Mouse (Mus musculus) heart, embryonic 13.5 days (tissue): ENCODE measurements at regions not wholly inside any gene's neighbourhood (a gene's known extent, or its start where the extent isn't known, plus 50 kb on each side); places are given as distances from the start of the nearest gene placed in this dataset.

Experiments
- ATAC-seq: fragments of 200-750 bp; cut with Nextera tagmentation; 2 replicates; pipeline ENCODE4 v1.8.0; 2017; ENCODE audit warnings: moderate TSS enrichment; ENCODE audit not compliant: insufficient number of reproducible peaks, low FRiP score, low TSS enrichment; ENCODE audit errors: extremely low read depth
- H3K27ac ChIP-seq: fragments of 300-500 bp; sonication (generic); replicated peaks from 2 replicates; pipeline ENCODE4 v1.5.1; 2015; ENCODE audit warnings: moderate library complexity, mild to moderate bottlenecking, inconsistent platforms
- H3K27me3 ChIP-seq: fragments of 300-500 bp; sonication (generic); replicated peaks from 2 replicates; pipeline ENCODE4 v1.6.1; 2015; ENCODE audit warnings: mild to moderate bottlenecking, inconsistent platforms
- H3K36me3 ChIP-seq: fragments of 300-500 bp; sonication (generic); 2 replicates; pipeline ENCODE4 v1.6.1; 2015; ENCODE audit warnings: mild to moderate bottlenecking, inconsistent platforms
- H3K4me1 ChIP-seq: fragments of 300-500 bp; sonication (generic); 2 replicates; pipeline ENCODE4 v1.6.1; 2015; ENCODE audit warnings: inconsistent platforms
- H3K4me2 ChIP-seq: fragments of 300-500 bp; sonication (generic); 2 replicates; pipeline ENCODE4 v1.6.1; 2015; ENCODE audit warnings: inconsistent platforms, mild to moderate bottlenecking, moderate library complexity
- H3K4me3 ChIP-seq: fragments of 300-500 bp; sonication (generic); 2 replicates; pipeline ENCODE4 v1.5.1; 2015; ENCODE audit warnings: moderate library complexity, mild to moderate bottlenecking, inconsistent platforms
- H3K9ac ChIP-seq: fragments of 300-500 bp; sonication (generic); 2 replicates; pipeline ENCODE4 v1.6.1; 2015; ENCODE audit warnings: inconsistent platforms, mild to moderate bottlenecking, moderate library complexity
- H3K9me3 ChIP-seq: fragments of 300-500 bp; sonication (generic); 2 replicates; pipeline ENCODE4 v1.6.1; 2016; ENCODE audit warnings: inconsistent platforms
- WGBS: fragments of 180-500 bp; shearing (Covaris S2); methylation state at CpG from one replicate; pipeline ENCODE4 v1.1.7; 2015; ENCODE audit warnings: mixed read lengths; 5-methylcytosine and 5-hydroxymethylcytosine counted together

DNA sequence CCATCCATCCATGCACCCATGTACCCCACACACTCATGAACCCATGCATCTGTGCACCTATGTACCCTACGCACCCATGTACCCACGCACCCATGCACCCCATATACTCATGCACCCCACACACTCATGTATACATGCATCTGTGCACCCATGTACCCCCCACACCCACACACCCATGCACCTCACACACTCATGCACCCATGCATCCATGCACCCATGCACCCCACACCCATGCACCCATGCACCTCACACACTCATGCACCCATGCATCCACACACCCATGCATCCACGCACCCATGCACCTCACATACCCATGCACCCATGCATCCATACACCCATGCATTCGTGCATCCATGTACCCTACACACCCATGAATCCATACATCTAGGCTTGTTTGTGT lies 63.6 kb downstream of the 4930564D02Rik start:
- WGBS: 89% methylated on average over 4 of the region's 4 CpGs

DNA sequence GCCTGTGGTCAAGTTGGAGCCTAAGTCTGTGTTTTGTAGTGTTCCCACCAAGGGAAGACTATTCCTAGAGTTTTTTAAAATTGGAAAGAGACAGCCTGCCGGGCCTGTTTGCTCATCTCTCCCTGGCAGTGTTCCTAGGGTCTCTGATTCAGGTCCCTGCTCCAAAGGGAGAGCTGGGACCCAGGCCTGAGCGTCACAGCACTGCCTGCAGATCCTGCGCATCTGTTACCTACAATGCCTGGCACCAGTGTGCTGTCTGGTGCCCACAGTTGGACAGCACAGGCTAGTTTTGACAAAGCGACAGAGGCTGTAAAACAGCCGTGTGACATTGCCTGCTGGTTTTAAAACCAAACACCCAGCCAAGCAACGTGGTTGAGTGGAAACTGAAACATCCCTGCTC lies 64.4 kb downstream of the 4930564D02Rik start:
- no peaks in the 10 kb centered on the region for H3K36me3 ChIP-seq
- WGBS: 81% methylated on average over 6 of the region's 6 CpGs
- no peak overlapping the region for H3K4me3 ChIP-seq
- no peak overlapping the region for H3K4me2 ChIP-seq
- H3K9me3 ChIP-seq: 0 out of 2 replicates have a peak, but pooled peaks cover 3% of the 10 kb centered on the region
- H3K27me3 ChIP-seq: no peaks in the 10 kb centered on the region
- H3K27ac ChIP-seq: no peak overlapping the region
- H3K4me1 ChIP-seq: 0 out of 2 replicates have a peak, but pooled peaks cover 4% of the 10 kb centered on the region
- H3K9ac ChIP-seq: no peak overlapping the region
- ATAC-seq: no peak

More for the DNA sequence above, 63.6 kb downstream of the 4930564D02Rik start:
- 0 out of 2 replicates have a peak, but pooled peaks cover 3% of the 10 kb centered on the region for H3K9me3 ChIP-seq
- no peak overlapping the region for H3K4me3 ChIP-seq
- ATAC-seq: no peak
- no peaks in the 10 kb centered on the region for H3K27me3 ChIP-seq
- no peak overlapping the region for H3K4me2 ChIP-seq
- H3K4me1 ChIP-seq: 0 out of 2 replicates have a peak, but pooled peaks cover 4% of the 10 kb centered on the region
- no peak overlapping the region for H3K27ac ChIP-seq
- H3K9ac ChIP-seq: no peak overlapping the region
- H3K36me3 ChIP-seq: no peaks in the 10 kb centered on the region

DNA sequence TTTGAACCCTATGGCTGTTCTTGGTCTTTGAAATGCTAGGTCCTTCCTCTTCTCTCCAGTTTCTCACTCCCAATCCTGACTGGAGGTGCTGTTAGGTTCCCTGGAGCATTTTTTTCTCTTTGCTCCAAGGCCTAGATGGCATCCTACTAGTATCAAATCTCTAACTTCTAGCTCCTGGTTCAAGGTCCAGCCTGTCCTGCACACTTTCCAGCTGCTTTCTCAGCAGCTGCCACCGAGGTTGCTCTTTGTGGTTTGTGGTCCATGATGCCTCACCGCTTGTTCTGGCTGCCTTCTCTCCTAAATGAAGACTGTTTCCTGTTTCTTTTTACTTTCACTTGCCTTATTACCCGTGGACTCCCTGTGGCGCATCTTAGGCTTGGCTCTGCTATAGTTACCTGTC lies 66.4 kb downstream of the 4930564D02Rik start:
- 65% methylated on average over 4 of the region's 4 CpGs for WGBS
- Histone ChIP-seq H3K4me3 (no peak overlapping the region), H3K4me1 (0 out of 2 replicates have a peak, but pooled peaks cover under 1% of the 10 kb centered on the region), H3K4me2 (no peak overlapping the region), H3K36me3 (no peaks in the 10 kb centered on the region), H3K27me3 (no peaks in the 10 kb centered on the region), H3K27ac (no peak overlapping the region), H3K9ac (no peak overlapping the region), H3K9me3 (0 out of 2 replicates have a peak, but pooled peaks cover 3% of the 10 kb centered on the region)
- no peak for ATAC-seq

DNA sequence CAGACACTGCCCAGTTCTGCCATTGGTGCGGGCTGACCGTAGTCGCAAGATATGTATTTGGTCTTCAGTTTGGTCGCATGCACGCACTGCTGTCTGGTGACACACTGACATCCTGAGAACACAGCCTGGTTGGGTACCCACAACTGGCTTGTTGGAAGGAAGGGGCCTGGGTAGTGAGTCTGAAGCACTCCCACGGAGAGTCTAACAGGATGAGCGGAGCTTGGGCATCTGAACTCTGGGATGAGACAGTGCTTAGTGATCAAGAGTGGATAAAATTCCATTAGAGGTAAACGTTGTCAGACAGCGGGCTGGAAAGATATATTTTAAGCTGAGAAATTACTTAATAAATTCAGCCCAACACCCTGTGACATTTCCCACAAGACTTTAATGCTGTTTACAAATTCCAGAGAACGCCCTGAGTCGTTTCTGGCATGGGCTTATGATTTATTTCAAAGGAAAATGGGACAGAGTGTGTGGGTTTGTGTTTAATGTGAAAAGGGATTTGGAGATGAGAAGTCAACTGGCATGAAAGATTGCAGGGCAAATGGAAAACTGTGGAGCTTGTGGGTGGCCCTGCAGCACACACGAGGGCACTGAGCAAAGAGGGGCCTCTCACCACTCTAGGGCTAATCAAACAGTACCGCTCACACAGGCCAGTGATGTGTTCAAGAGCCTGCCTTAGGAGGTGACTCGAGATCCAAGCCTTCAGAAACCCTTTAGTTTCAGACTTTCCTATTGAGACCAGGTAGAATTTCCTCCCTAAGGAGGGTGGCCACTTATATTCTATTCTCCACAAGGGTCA lies 74.7 kb downstream of the 4930564D02Rik start:
- no peak overlapping the region for H3K9ac ChIP-seq
- no peaks in the 10 kb centered on the region for H3K4me1 ChIP-seq
- H3K4me2 ChIP-seq: no peak overlapping the region
- no peak for ATAC-seq
- no peaks in the 10 kb centered on the region for H3K27me3 ChIP-seq
- H3K27ac ChIP-seq: no peak overlapping the region
- H3K9me3 ChIP-seq: no peaks in the 10 kb centered on the region
- H3K36me3 ChIP-seq: no peaks in the 10 kb centered on the region
- no peak overlapping the region for H3K4me3 ChIP-seq
- WGBS: 72% methylated on average over 14 of the region's 14 CpGs

DNA sequence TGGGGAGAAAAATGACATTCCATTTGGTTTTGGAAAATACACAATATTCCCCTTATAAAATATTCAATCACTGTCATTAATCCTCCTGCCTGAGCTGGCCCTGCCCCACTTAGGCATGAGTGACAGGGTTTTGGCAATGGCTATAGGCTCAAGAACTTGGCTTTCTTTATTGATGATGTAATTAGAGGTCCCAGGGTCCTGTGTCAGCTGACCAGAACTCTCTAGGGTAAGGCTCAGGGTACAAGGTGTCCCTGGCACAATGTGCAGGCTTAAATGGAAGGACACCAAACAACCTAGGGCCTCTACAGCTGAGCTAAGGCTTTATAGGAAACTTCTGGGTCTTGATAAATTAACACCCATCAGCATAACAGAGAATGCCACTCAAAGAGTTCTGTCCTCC lies 76.0 kb downstream of the 4930564D02Rik start:
- Histone ChIP-seq H3K27me3 (no peaks in the 10 kb centered on the region), H3K9ac (no peak overlapping the region), H3K4me1 (no peaks in the 10 kb centered on the region), H3K4me3 (no peak overlapping the region), H3K4me2 (no peak overlapping the region), H3K9me3 (no peaks in the 10 kb centered on the region), H3K36me3 (no peaks in the 10 kb centered on the region), H3K27ac (no peak overlapping the region)
- ATAC-seq: no peak

DNA sequence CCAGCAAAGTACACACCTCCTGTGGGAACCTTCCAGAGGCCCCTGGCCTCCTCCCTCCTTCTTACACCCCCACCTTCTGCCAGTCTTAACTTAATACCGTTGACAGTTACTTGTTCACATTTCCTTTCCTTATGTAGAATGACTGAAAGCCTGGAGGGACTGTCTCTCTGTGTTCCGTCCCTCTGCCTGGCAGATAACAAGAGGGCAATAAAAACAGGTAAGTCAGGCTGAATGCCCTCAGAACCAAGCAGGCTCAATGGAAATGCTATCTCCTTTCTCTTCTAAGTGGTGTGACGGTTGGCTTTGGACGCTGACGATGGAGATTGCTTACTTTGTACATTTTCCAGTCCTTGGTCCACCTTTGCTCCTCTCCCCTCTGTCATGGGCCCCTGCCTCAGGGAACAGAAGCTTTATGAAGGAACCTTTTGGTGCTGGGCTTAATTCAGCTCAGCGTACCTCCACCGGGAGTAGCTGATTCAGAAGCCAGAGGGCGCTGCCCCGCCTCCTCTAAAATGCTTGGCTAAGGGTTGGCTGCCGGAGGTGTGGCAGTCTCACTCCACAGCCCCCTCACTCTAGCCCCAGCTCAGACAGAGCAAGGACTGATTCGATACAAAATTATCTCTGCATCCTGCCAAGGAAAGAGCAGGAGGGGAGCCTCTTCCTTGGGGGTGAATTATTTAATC lies 85.0 kb downstream of the 4930564D02Rik start:
- ATAC-seq: peak; percentile 46; the same call in 1 of the 2 replicates

DNA sequence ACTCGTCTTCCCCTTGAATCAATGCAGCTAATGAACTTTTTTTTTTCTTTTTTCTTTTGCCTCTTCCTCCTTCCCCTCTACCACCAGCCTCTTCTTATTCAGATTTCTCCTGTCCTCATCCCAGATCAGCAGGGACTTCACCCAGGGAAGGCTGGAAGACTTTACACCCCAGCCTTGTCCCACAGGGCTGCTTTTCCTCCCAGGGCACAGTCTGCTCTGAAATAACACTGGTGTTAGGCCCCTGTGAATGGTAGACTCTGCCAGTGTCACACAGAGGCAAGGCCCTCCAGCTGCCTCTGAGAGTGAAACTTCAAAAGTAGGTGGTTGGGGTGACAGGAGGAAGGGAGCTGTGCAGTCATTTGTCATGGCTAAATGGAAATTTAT lies 85.5 kb downstream of the 4930564D02Rik start:
- 0 out of 2 replicates have a peak overlapping the region, but pooled peaks have one; percentile 33 for H3K4me2 ChIP-seq
- H3K36me3 ChIP-seq: no peaks in the 10 kb centered on the region
- H3K27me3 ChIP-seq: no peaks in the 10 kb centered on the region; the same call in 1 of the 2 replicates
- peaks cover 18% of the 10 kb centered on the region for H3K4me1 ChIP-seq
- ATAC-seq: no peak
- no peaks in the 10 kb centered on the region for H3K9me3 ChIP-seq
- H3K9ac ChIP-seq: no peak overlapping the region
- 22% methylated on average over 1 of the region's 1 CpGs for WGBS
- no peak overlapping the region for H3K4me3 ChIP-seq
- peak overlapping the region; percentile 53 for H3K27ac ChIP-seq

More for the DNA sequence above, 85.0 kb downstream of the 4930564D02Rik start:
- no peaks in the 10 kb centered on the region for H3K36me3 ChIP-seq
- H3K4me2 ChIP-seq: 0 out of 2 replicates have a peak overlapping the region, but pooled peaks have one; percentile 33
- H3K9me3 ChIP-seq: no peaks in the 10 kb centered on the region
- H3K27ac ChIP-seq: peak overlapping the region; percentile 53
- no peak overlapping the region for H3K4me3 ChIP-seq
- H3K27me3 ChIP-seq: no peaks in the 10 kb centered on the region; the same call in 1 of the 2 replicates
- WGBS: 9% methylated on average over 11 of the region's 11 CpGs
- H3K4me1 ChIP-seq: peaks cover 18% of the 10 kb centered on the region
- no peak overlapping the region for H3K9ac ChIP-seq

DNA sequence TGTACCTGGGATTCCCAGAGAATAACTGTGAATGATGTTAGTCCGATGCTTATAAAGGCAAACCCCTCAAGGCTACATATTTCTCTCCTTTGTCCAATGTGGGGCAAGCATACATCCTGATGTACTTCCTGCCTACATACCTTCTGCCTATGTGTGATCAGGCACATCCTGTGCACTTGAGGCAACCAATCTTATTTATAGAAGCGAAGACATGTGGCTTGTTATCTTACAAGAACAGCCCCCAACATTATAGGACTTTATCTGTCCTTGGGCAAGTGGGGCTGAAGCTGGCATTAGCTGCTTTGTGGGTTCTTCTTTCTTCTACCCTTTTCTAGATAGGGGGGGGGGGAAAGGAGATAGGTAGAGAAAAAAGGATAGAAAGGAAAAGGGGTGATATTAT lies 91.7 kb downstream of the 4930564D02Rik start:
- H3K4me3 ChIP-seq: no peak overlapping the region
- no peak overlapping the region for H3K9ac ChIP-seq
- H3K9me3 ChIP-seq: no peaks in the 10 kb centered on the region
- H3K4me2 ChIP-seq: no peak overlapping the region
- no peak for ATAC-seq
- H3K36me3 ChIP-seq: no peaks in the 10 kb centered on the region
- H3K27ac ChIP-seq: no peak overlapping the region
- peaks cover 4% of the 10 kb centered on the region for H3K4me1 ChIP-seq
- WGBS: 58% methylated on average over 2 of the region's 2 CpGs
- H3K27me3 ChIP-seq: no peaks in the 10 kb centered on the region

DNA sequence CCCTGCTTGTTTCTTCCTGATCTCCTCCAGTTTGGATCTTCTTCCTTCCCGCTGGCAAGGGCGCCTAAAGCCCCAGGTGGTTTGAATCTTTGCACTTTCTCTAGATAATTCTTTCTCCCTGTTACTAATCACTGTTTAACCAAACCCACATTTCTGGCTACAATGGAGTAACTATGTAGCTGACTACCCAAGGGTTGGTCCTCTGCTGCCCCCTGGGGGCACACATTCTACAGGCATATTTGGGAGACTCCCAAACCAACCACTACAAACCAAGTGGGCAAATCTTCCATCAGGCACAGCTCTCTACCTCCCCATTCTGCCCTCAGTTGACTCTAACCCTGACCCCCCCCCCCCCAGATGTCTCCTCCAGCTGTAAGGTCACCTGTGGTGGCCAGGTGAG lies 98.7 kb downstream of the 4930564D02Rik start:
- H3K4me2 ChIP-seq: no peak overlapping the region
- no peak overlapping the region for H3K9ac ChIP-seq
- WGBS: 46% methylated on average over 2 of the region's 2 CpGs
- ATAC-seq: no peak
- H3K9me3 ChIP-seq: no peaks in the 10 kb centered on the region
- no peaks in the 10 kb centered on the region for H3K27me3 ChIP-seq
- no peaks in the 10 kb centered on the region for H3K36me3 ChIP-seq
- H3K4me3 ChIP-seq: no peak overlapping the region
- H3K27ac ChIP-seq: no peak overlapping the region
- H3K4me1 ChIP-seq: no peaks in the 10 kb centered on the region

DNA sequence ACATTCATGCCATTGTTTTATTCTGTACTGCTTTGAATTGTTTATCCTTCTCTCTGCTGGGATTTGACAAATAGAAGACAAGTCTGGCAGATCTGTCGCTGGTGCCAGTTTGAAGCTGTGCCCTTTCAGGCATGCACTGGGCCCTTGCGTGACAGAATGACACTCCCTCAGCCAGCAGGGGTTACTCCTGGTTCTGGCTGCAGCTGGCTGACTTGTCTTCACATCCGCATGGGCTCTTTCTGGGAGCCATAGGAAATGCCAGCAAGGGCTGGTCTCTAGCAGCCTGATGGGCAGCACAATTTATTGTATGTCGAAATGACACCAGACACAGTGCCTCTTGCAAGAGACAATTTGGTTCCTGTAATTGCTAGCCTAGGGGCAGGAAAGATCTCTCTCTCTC lies 102.5 kb downstream of the 4930564D02Rik start:
- no peaks in the 10 kb centered on the region for H3K9me3 ChIP-seq
- ATAC-seq: no peak
- no peak overlapping the region for H3K4me2 ChIP-seq
- no peak overlapping the region for H3K27ac ChIP-seq
- WGBS: 56% methylated on average over 4 of the region's 4 CpGs
- no peak overlapping the region for H3K4me3 ChIP-seq
- no peaks in the 10 kb centered on the region for H3K4me1 ChIP-seq
- no peaks in the 10 kb centered on the region for H3K27me3 ChIP-seq
- no peak overlapping the region for H3K9ac ChIP-seq
- no peaks in the 10 kb centered on the region for H3K36me3 ChIP-seq

DNA sequence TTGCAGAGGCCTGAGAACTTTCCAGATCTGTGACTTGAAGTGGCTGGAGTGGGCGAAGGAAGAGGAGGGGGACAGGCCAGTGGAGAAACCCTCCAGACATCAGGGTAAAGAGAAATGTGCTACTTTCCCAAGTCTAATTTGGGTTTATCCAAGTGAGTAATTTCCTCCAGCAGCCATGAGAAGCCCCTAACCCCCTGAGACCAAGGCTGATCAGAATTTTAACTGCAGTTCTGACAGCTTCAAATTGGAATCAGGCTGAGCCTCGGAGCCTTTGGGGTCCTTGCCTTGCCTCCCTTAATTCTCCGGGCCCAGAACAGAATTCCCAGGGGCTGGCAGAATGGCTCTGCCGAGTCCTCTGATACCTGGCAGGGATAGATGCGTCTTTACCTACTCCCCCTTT lies 104.9 kb downstream of the 4930564D02Rik start:
- Histone ChIP-seq H3K4me3 (no peak overlapping the region), H3K4me1 (no peaks in the 10 kb centered on the region), H3K27ac (no peak overlapping the region), H3K36me3 (no peaks in the 10 kb centered on the region), H3K4me2 (no peak overlapping the region), H3K27me3 (no peaks in the 10 kb centered on the region), H3K9ac (no peak overlapping the region), H3K9me3 (no peaks in the 10 kb centered on the region)
- no peak for ATAC-seq
- 74% methylated on average over 5 of the region's 5 CpGs for WGBS
